Mouse (Mus musculus): ENCODE results near the gene Arhgef1.
A peak's percentile ranks its signal among the peaks of the same experiment; 100 is the strongest.

Gene Arhgef1

GRCm38 (mm10) chr7:24944257-24944950, 41.7 kb downstream of the Arhgef1 start, which contains the start of gene Gm4881:
TSS of gene Gm4881 (minus strand) at chr7:24944494.
- DNase-seq (ENCODE audit: low spot score in 2 of 2), result no peak

GRCm38 (mm10) chr7:24947316-24948048, 44.8 kb downstream of the Arhgef1 start:
- no peak for DNase-seq (ENCODE audit: low spot score in 2 of 2)

- no peak for DNase-seq (ENCODE audit: low spot score in 2 of 2)
Measured at GRCm38 (mm10) chr7:24948774-24949173, 46.1 kb downstream of the Arhgef1 start.

GRCm38 (mm10) chr7:24949958-24950623, 47.4 kb downstream of the Arhgef1 start:
- peak in 1 of 2 experiments; percentile 62 for DNase-seq (ENCODE audit: low spot score in 2 of 2)

GRCm38 (mm10) chr7:24953966-24954365, 51.3 kb downstream of the Arhgef1 start:
- DNase-seq (ENCODE audit: low spot score in 2 of 2), result no peak

GRCm38 (mm10) chr7:24954450-24954849, 51.7 kb downstream of the Arhgef1 start:
- DNase-seq (ENCODE audit: low spot score in 2 of 2), result no peak

GRCm38 (mm10) chr7:24955226-24955625, 52.5 kb downstream of the Arhgef1 start:
- no peak for DNase-seq (ENCODE audit: low spot score in 2 of 2)

GRCm38 (mm10) chr7:24964288-24964687, 61.6 kb downstream of the Arhgef1 start:
- no peak for DNase-seq (ENCODE audit: low spot score in 2 of 2)

GRCm38 (mm10) chr7:24964897-24965535, 62.3 kb downstream of the Arhgef1 start:
- peak in 1 of 2 experiments; percentile 87 for DNase-seq (ENCODE audit: low spot score in 2 of 2)

- no peak for DNase-seq (ENCODE audit: low spot score in 2 of 2)
Measured at GRCm38 (mm10) chr7:24967966-24968365, 65.3 kb downstream of the Arhgef1 start.

GRCm38 (mm10) chr7:24968463-24968862, 65.8 kb downstream of the Arhgef1 start:
- DNase-seq (ENCODE audit: low spot score in 2 of 2), result no peak

- no peak for DNase-seq (ENCODE audit: low spot score in 2 of 2)
Measured at GRCm38 (mm10) chr7:24969805-24970204, 67.1 kb downstream of the Arhgef1 start.

GRCm38 (mm10) chr7:24970341-24970740, 67.6 kb downstream of the Arhgef1 start:
- no peak for DNase-seq (ENCODE audit: low spot score in 2 of 2)

- no peak for DNase-seq (ENCODE audit: low spot score in 2 of 2)
Measured at GRCm38 (mm10) chr7:24971261-24971971, 68.7 kb downstream of the Arhgef1 start.

GRCm38 (mm10) chr7:24971972-24972893, 69.5 kb downstream of the Arhgef1 start, which contains the start of gene Rabac1:
TSS of gene Rabac1 (minus strand) at chr7:24972754.
- peak; percentile 92 to 96 for DNase-seq (ENCODE audit: low spot score in 2 of 2)

GRCm38 (mm10) chr7:24973208-24973607, 70.5 kb downstream of the Arhgef1 start:
- no peak for DNase-seq (ENCODE audit: low spot score in 2 of 2)

GRCm38 (mm10) chr7:24973902-24974301, 71.2 kb downstream of the Arhgef1 start:
- DNase-seq (ENCODE audit: low spot score in 2 of 2), result no peak

- no peak for DNase-seq (ENCODE audit: low spot score in 2 of 2)
Measured at GRCm38 (mm10) chr7:24974893-24975595, 72.3 kb downstream of the Arhgef1 start.

Measured in left cerebral cortex, adult 9 months (tissue).